Mouse (Mus musculus) adrenal gland, adult 2 months (tissue): ENCODE results near the gene Ell. TPM values are rescaled to one million over a fixed set of nuclear protein-coding genes. Genes with fewer than 3 reads are reported as not detected.

Experiments used
- DNase-seq: peaks from one replicate; pipeline ENCODE4 v3.0.0; 2021
- polyA plus RNA-seq: library from polyadenylated mRNA; depleted of rRNA; stranded (reverse); fragments of >200 nt; gene quantifications from 2 replicates; pipeline ENCODE4 v1.2.3, GENCODE M21; 2012
- total RNA-seq, 2 experiments: library from RNA; stranded (reverse); gene quantifications; 2 replicates each; pipeline ENCODE4 v1.2.3; 2021

Ell gene
- total and polyA plus RNA-seq, 3 experiments, result 26.1 to 36.1 (median 29.6) TPM

DNA sequence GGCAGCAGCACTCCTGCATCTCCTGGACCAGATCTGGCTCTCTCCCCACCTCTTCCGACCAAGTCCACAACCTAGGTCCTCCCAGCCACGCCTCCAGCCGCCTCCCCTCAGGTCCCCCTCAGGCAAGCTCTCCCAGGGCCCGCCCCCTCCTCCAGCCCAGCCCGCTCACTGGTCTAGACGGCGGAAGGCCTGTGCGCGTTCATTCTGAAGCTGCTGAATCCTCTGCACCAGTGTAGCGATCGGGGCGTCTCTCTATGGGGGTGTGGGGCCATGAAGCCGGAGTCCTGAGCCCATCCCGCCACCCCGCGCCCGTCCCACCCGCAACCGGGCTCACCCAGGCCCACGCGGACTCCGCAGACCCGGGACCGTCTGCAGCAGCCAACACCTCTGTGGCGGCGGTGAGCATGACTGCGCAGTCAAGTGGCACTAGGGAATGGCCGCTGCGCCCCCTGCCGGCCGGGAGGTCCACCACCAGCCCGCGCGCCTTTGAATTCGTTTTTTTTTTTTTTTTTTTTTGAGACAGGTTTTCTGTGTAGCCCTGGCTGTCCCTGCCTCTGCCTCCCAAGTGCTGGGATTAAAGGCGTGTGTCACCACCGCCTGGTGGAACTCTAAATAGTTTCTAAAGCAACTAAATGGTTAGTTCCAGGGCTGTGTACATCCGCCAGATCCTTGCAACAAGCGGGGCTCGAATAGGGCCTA is 32.8 kb upstream of the Ell start, which contains the start of gene Rex1bd:
Gene Rex1bd (minus strand): TSS at position 425 of the 699 bp plus-strand sequence.
- peak; percentile 96 for DNase-seq

DNA sequence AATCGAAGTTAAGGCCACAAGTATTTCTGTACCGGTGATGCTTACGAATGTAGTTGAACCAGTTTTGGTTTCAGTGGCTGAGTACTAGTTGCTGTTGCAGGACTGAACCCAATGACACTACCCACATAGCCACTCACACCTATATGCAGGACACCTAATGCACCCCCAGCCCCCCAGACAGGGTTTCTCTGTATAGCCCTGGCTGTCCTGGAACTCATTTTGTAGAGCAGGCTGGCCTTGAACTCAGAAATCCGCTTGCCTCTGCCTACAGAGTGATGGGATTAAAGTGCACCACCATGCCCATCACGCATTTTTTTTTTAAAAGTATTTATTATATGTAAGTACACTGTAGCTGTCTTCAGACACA is 32.2 kb upstream of the Ell start:
- DNase-seq, result no peak

DNA sequence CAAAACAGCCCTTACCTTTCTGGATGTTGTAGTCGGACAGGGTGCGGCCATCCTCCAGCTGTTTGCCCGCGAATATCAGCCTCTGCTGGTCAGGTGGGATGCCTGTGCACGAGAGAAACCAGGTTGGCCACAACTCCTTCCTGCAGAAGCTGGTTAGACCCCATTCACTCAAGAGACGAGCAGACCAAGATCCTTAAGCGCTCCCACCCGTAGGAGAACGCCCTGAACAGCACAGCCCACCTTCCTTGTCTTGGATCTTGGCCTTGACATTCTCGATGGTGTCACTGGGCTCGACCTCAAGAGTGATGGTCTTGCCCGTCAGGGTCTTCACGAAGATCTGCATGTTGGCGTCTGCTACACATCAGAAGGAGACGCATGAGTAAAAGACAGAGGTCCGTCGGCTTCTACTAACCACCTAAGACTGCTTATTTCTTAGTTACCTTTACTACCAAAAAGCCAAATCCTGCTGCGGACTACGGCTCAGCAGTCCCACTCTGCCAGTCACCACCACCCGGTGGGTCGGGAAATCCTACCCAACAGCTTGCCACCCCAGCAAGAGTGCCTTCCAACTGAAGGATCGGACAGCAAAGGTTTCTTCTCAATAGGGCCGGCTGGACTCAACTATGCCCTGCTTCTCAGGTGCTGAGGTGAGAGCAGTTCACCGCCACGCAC is 29.8 kb upstream of the Ell start:
- no peak for DNase-seq

DNA sequence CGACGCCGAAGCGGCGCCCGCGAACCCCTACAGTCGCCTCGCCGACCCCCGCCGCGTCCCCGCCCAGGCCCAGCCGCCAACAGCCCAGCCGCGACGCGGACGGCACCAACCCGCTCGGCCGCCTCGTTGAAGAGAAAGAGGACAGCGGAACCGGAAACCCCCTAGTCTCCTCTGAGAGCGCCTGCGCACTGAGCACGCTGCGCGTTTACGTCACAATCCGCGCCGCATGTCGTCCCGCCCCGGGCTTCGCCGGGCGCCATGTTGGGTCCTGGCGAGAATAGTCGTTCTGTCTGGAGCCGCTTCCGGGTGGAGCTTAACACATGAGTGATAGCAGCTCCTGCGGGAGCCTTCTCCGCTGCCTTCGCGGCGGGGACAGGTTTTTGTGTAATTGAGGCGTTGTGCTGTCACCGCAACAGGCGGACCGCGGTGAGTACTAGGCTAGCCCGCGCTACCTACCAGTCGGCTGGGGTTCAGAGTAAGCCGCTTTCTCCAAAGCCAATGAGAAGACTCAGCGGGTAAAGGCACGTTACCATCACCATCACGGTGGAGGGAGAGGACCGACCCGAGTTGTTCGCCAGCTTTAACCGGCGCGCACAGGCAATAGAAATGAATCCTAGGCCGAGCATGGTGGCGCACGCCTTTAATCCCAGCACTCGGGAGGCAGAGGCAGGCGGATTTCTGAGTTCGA is 28.9 kb upstream of the Ell start, which contains the start of gene Uba52:
Gene Uba52 (minus strand): TSS at position 574 of the 688 bp plus-strand sequence.
- DNase-seq, result peak; percentile 97

DNA sequence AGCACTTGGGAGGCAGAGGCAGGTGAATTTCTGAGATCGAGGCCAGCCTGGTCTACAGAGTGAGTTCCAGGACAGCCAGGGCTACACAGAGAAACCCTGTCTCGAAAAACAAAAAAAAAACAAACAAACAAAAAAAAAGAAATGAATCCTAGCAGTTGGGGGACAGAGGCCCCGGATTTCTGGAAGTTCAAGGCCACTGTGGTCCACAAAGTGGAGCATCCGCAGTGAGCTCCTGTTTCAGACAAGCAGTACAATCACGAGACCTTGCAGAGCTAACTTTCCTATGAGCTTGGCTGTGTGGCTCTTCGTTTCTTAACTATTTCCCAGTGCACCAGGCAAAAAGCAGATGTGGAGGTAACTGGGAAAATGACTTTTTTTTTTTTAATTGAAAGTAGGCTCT is 28.1 kb upstream of the Ell start:
- DNase-seq, result peak; percentile 20

DNA sequence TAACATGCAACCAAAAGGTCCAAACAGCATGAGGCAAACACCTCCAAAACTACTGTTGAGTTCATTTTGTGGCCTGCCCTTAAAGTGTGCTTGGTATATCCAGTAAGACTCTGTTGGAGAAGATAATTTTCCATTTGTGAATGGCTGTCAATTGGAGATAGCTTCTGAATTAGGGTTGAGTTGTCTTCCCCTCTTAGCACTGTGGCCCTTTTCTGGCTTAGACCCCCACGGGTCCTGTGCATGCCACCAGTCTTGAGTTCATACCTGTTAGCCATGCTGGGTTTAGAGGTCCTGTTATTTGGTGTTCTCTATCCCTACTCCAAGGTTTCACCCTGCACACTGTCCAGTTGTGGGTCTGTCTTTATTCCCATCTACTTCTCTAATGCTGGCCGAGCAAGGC is 27.5 kb upstream of the Ell start:
- DNase-seq, result no peak

DNA sequence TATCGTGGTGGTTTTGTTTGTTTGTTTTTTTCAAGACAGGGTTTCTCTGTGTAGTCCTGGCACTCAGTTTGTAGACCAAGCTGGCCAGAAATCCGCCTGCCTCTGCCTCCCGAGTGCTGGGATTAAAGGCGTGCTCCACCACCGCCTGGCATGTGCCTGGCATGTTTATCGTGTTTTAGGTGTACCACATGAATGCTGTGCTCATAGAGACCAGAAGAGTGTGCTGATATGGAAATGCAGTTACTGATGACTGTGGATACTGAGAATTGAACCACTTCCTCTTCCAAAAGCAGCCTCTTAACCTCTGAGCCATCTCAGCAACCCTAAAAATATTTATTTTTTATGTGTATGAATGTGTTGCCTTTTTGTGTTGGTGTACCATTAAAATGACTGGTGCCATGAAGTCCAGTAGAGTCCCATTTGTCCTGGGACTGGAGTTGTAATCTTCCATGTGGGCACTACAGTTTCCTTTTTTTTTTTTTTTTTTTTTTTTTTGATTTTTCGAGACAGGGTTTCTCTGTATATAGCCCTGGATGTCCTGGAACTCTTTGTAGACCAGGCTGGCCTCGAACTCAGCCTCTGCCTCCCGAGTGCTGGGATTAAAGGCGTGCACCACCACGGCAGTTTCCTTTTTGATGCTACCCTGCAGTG is 26.9 kb upstream of the Ell start:
- no peak for DNase-seq

DNA sequence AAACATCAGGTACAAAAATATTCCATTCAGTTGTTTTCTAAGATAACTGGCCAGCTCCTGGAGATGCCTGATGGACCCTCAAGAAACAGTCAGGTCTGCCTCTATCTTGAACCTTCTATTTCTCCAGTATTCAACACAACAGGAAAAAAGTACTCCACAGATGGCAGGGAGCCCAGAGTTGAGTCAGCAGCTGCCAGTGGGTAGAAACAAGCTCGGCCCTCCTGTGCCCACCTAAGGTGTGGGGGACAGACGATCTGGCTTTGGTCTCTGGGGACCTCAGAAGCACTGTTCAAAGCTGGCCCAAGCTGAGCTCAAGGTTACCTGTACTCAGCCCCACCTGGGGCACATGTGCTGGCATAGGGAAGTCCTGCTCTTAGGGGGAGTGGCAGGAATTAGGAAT is 25.8 kb upstream of the Ell start:
- DNase-seq, result peak; percentile 82

DNA sequence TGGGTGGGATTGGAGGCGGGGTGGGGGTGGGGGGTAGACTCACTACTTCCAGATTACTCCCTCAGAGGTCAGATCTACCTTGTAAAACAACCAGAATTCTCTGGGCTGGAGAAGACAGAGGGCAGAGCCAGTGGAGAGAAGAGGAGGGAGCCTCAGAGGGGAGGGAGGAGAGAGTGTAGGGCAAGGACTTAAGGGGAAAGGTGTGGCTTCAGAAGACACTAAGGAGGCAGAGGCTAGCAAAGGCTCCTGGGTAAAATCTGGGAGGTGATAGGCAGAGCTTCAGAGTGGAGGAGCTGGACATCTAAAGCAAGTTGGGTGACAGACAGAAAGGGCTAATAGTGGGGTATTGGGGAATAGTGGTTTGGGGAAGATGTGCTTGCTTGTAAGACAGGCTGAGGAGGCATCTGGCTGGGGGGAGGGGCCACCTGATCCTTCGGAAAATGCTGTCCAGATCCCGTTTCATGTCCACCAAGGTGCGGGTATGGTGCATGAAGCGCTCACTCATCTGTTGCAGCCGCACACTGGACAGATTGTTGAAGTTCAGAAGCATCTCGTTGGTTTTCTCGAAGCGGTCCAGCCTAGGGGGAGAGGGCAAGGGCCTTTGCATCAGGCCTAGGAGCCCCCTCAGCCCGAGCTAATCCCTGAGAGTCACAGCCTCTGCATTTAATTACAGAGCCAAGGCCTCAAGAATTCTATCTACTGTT is 21.2 kb upstream of the Ell start:
- DNase-seq, result peak; percentile 1

DNA sequence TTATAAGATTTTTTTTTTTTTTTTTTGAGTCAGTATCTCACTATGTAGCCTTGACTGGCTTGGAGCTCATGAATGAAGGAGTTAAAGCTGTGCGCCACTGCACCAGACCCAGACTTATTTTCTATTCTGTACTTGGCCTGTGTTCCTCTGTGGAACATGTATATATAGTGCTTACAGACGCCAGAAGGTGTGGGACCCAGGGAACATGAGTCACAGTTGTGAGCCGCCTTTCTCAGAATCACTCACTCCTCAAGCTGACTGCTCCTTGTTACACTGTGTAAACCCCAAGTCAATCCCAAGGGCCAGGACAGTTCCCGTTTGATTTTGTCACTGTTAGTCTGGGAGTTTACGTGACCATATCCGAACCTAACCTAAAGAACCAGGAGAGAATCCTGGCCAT is 20.2 kb upstream of the Ell start:
- DNase-seq, result no peak

DNA sequence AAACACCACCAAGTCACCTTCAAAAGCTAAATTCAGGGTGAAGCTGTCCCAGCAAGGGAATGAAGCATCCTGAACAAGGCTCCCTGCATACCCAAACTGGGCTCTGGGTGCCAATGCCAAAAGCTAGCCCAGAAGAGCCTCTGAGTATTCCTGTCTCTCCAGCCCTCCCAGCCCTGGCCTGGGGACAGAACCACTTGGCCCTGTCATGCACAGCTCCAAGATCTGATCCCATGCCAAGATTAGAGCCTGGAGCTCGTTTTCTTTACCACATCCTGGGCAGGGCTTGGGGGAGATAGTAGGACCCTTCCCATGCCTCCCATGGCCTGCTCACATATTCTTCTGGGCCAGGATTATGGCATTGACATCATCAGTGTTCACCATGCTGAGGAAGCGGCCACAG is 19.7 kb upstream of the Ell start:
- DNase-seq, result no peak

DNA sequence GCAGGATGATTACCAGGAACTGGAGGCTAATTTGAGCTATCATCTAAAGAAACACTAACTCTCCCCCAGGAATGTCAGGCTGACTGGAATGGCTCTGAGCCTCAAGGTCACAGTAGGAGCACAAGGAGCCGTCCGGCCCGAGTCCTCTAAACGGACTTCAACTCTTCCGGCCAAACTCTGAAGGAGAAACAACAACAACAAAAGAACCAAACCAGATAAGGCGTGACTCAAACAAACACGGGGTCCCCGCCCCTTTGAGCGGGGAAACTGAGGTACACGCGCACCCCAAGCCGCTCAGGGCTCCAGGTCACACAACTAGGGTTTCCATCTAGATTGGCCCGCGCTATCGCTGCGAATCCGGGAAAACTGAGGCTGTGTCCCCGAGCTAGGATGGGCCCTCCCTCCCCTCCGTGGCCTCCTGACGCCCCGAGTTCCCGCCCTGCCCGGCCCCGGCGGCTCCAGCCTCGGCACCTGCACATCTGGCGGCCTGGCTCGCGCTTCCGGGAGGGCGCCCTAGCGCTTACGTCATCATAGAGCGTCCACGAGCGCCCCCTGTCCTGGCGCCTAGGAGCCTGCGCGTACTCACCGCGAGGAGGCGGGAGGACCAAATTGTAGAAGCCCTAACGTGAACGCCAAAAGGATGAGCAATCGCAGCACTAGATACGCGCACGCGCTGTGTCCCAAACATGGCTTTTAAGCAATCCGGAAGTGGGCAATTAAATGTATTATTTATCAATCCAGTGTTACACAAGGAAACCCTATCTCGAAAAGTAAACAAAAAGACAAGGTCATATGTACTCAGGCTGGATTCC is 16.5 kb upstream of the Ell start:
- DNase-seq, result peak; percentile 97

DNA sequence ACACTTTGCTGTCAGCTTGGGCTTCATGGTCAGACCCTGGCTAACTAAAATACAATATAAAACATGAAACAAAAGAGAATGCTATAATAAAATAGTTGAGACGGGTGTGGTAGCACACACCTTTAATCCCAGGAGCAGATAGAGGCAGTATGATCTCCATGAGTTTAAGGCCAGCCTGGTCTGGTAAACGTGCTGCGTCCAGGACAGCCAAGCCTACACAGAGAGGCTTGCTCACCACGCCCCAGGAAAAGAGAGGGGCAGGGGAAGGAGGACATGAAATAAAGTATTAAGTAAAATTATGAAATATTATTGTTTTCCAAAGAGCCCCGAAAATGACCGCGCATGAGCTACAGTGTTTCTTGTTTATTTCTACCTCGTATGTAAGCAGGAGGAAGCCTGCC is 12.1 kb upstream of the Ell start:
- DNase-seq, result no peak

DNA sequence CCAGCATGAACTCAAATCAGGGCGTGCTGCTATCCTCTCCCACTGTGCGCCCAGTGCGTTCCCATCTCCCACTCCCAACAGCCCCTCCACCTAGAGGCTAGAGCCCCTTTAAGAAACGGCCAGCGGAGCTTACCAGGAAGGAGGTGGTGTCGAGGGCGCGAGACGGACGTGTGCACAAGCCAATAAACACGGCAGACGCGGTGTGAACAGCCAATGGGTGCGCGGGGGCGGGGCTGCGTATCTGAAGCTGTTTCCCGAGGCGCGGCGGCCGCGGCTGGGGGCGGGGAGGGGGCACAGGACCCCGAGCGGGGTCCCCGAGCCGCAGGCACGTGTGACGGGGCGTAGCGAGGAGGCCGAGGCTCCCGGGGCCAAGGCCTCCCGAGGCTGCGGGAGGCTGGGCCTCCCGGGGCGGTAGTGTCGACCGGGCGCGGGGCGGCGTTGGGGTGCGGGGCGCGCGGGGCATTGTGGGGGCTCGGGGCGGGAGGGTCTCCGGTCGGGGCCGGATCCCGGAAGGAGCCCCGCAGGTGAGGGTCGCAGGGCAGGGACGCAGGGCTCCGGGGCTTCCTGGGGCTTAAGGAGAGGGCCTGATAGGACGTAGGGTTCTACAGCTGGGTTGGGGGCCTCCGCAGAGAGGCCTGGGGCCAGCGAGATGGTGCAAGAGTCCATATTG is 11.6 kb upstream of the Ell start, which contains the start of the genes Fkbp8 and Kxd1:
Gene Fkbp8 (plus strand): TSS at position 213 of the 670 bp plus-strand sequence.
Gene Kxd1 (minus strand): TSS at position 445 of the 670 bp plus-strand sequence.
- peak; percentile 99 for DNase-seq

DNA sequence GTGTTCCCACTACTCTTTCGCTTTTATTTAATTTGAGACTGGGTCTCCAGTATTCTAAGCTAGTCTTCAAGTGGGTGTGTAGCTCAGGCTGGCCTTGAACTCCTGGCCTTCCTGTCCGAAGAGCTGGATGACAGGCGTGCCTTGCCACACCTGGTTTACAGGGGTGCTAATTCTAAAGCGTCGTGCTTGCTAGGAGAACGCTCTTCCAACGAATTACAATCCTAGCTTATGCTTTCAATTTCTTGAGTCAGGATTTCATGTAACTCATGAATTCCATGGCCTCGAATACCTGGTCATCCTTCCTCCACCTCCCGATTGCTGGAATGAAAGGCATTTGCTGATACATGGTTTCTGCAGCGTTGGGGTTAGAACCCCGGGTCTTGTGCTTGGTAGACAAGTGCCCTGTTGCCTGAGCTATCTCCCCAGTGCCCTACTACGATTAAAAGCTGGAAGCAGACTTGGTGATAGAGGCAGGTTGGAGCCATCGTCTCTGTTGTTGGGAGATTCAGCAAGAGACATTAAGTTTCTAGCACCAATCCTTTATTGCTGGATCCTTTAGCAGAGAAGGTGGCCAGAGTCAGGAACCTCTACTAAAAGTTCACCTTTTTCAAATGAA is 11.0 kb upstream of the Ell start:
- no peak for DNase-seq

DNA sequence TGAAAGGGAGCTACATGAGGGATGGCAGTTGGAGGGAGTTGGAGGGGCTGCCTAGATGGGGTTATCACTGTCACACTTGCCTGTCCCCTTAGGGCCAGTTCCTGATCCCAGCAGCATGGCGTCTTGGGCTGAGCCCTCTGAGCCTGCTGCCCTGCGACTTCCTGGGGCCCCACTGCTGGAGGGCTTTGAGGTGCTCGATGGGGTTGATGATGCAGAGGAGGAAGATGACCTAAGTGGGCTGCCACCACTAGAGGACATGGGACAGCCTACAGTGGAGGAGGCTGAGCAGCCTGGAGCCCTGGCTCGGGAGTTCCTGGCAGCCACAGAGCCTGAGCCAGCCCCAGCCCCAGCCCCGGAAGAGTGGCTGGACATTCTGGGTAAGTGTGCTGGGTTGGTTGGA is 10.0 kb upstream of the Ell start:
- DNase-seq, result no peak

DNA sequence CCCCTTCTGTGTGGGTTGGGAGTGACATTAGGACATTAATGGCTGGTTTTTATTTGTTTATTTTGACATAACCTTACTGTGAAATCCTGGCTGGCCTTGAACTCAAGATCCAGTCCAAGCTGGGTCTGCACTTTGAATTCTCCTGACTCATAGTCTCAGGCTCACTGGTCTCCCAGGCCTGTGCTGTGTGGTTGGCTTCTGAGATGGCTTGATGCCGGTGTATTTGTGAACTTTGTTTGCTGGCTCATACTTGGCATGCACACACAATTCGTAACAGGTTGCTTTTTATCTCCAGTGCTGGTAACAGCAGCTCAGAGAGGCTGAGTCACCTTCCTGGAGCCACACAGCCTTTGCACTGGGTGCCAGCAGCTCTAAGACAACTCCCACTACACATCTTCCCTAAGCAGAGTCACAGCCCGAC is 9.5 kb upstream of the Ell start:
- peak; percentile 87 for DNase-seq

DNA sequence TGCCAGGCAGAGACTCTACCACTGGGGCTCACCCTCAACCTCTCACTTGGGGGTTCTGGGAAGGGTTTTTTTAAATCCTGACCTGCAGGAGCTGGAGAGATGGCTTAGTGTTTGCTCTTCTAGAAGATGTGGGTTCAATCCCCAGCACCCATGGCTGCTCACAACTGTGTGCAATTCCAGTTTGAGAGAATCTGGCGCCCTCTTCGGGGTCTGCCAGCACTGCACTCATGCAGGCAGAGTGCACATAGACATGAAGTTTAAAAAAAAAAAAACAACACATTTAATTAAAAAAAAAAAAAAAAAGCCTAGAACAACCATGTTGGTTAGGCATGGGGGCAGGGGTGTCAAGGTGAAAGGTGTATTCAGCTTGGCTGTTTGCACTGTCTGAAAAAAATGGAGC is 8.9 kb upstream of the Ell start:
- DNase-seq, result no peak

DNA sequence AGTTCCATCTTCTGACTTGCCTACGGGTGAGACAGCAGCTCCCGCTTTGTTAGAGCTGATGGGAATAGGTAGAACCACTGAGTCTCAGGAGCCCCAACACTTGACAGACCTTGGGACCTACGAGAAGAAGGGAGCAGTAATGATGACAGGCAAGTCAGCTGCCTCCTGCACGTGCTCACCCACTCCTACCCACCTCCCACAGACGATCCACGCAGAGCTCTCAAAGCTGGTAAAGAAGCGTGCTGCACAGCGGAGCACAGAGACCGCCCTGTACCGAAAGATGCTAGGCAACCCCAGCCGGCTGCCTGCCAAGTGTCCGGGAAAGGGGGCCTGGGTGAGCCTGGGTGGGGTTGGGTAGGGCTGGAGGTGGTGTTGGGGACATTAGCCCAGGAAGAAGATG is 5.0 kb upstream of the Ell start:
- DNase-seq, result no peak

DNA sequence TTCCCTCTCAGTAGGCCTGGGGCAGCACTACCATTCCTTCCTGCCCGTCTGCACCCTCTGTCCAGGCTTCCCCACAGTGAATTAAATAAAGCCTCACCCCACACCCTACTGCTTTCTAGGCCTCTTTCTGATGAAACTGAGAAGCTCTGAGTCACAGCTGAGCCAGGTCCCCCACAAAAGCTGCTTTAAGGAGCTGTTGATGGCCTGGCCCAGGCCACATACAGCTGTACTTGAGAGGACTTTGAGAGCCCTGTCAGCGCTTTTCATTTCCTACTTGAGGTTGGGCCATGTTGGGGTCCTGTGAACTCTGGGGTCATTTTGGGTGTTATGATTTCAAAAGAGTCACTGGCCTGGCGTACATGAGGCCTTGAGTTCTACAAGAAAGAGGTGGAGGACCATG is 4.0 kb upstream of the Ell start:
- no peak for DNase-seq
